Mouse (Mus musculus): ENCODE results near the gene Gaa. TPM values are rescaled to one million over a fixed set of nuclear protein-coding genes. Genes with fewer than 3 reads are reported as not detected.
"Not testable (repeated sequence)": the region's sequence is repeated elsewhere in the genome, so short reads cannot be mapped to it uniquely, and the experiment has no call there.

Gaa gene
- polyA plus RNA-seq, 1 experiment from 2014 or later = 59.6 TPM

DNA sequence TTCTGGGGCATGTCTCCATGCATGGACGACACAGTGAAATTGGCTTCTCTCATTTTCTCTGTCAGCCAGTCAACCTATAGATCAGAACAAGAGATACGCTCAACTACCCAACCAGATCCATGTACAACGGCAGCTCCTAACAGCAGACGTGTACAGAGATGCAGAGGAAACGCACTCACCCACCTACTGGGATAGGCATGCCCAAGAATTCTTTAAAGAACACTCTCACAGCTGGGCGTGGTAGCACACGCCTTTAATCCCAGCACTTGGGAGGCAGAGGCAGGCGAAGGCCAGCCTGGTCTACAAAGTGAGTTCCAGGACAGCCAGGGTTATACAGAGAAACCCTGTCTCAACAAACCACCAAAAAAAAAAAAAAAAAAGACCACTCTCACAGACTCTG, 25.2 kb downstream of the Gaa start:
- not testable (repeated sequence) for H3K4me2 ChIP-seq, H3K9me3 ChIP-seq
- H3K36me3 ChIP-seq = peaks cover 98% of the 10 kb centered on the region

DNA sequence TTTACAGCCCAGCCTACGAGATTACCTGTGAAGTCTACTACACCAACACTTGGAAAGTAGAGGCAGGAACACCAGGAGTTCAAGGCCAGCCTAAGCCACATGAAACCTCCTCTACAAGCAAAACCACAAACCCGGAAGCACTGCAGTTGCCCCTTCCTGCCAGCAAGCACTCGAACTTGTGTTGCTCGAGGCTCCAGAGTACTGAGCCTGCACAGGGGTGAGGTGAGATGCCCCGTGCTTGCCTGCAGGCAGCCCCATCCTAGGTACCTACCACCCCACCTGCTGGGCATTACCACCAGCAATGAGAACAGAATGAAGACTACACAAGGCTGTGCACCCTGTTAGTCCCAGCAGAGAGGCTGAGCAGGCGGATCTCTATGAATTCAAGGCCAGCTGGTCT, 30.3 kb downstream of the Gaa start:
- no peak for ATAC-seq (ENCODE audit: low FRiP score)
- peak overlapping the region; percentile 98; the same call in 1 of the 2 replicates for H3K4me3 ChIP-seq
- no peak overlapping the region for H3K9ac ChIP-seq
- peaks cover 52% of the 10 kb centered on the region for H3K36me3 ChIP-seq
- no peaks in the 10 kb centered on the region for H3K9me3 ChIP-seq
- H3K4me1 ChIP-seq (replicated peaks) = peaks cover 27% of the 10 kb centered on the region
- H3K27ac ChIP-seq = no peak overlapping the region
- H3K4me2 ChIP-seq = peak overlapping the region; percentile 88
- no peaks in the 10 kb centered on the region; the same call in 1 of the 2 replicates for H3K27me3 ChIP-seq
- 87% methylated on average over 6 of the region's 6 CpGs for WGBS

More for the DNA sequence above, 25.2 kb downstream of the Gaa start:
- not testable (repeated sequence) for ATAC-seq (ENCODE audit: low FRiP score); H3K27me3 ChIP-seq; H3K27ac ChIP-seq; H3K4me3 ChIP-seq; H3K9ac ChIP-seq; H3K4me1 ChIP-seq (replicated peaks)
- WGBS = 90% methylated on average over 8 of the region's 8 CpGs

DNA sequence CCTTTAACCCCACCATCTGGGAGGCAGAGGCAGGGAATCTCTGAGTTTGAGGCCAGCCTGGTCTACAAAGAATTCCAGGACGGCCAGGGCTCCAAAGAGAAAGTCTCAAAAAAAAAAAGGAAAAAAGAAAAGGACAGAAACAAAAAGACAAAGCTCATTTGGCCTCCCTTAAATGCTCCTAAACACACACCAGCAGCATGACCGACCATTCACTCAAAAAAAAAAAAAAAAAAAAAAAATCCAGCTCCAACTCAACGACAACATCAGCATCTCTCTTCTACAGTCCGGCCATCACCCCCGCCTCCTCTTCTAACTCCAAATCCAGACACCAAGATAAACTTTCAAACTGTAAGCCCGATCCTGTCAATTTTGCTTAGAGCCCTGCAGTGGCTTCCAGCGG, 31.2 kb downstream of the Gaa start:
- Histone ChIP-seq H3K27ac (peak overlapping the region; percentile 98; the same call in 1 of the 2 replicates), H3K4me3 (peak overlapping the region; percentile 98), H3K4me2 (peak overlapping the region; percentile 88), H3K4me1 (replicated peaks) (peaks cover 27% of the 10 kb centered on the region), H3K36me3 (peaks cover 43% of the 10 kb centered on the region), H3K9ac (peak overlapping the region; percentile 99), H3K9me3 (no peaks in the 10 kb centered on the region), H3K27me3 (peaks cover 3% of the 10 kb centered on the region; the same call in 1 of the 2 replicates)
- WGBS = 20% methylated on average over 7 of the region's 7 CpGs
- no peak for ATAC-seq (ENCODE audit: low FRiP score)

DNA sequence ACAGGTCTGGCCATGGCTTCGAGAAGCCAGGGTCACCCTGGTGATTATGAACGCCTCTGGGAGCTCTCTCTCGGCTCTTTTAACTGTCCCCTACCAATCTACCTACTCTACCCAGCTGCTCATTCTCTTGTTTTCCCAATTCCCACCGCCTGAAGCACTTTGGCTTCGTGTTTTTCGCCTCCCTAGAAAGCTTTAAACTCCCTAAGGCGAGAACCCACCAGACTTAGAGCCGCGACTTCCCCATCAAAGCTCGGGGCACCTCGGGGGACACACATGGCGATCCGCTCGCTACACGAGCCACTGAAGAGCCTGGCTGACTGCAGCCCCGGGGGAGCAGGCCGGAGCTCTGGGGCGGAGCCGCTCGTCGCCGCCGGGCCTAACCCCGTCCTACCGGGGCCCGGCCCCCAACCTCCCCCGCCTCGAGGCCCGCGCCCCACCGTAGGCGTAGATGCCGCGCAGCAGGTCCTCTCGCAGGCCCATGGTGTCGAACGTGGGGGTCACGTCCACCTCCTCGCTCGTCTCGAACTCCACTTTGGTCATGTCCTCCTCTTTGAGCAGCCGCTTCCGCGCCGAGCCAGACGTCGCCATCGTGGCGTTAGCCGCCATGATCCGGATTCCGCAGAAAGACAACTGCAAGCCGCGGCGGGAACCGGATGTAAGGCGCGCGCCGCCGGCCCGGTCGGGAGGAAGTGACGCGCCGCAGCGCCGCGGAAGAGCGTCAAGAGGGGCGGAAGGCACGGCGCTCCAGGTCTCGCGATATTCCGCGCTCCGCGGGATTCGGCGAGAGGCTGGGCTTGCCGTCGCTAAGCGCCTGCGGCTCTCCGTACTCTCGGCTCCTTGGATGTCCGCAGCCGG, 31.9 kb downstream of the Gaa start, which contains the start of gene Eif4a3:
Gene Eif4a3 (minus strand): TSS at position 699 of the 855 bp plus-strand sequence.
- peak; percentile 94 for ATAC-seq (ENCODE audit: low FRiP score)
- peak within 1 kb of the TSS; percentile 98 for H3K27ac ChIP-seq
- peaks cover 8% of the 10 kb centered on the region for H3K27me3 ChIP-seq
- H3K36me3 ChIP-seq = peaks cover 36% of the 10 kb centered on the region
- peaks cover 27% of the 10 kb centered on the region for H3K4me1 ChIP-seq (replicated peaks)
- H3K4me2 ChIP-seq = peak within 1 kb of the TSS; percentile 88
- WGBS = under 1% methylated on average over 89 of the region's 89 CpGs
- H3K9ac ChIP-seq = peak within 1 kb of the TSS; percentile 99
- H3K4me3 ChIP-seq = peak within 1 kb of the TSS; percentile 98
- no peaks in the 10 kb centered on the region for H3K9me3 ChIP-seq

DNA sequence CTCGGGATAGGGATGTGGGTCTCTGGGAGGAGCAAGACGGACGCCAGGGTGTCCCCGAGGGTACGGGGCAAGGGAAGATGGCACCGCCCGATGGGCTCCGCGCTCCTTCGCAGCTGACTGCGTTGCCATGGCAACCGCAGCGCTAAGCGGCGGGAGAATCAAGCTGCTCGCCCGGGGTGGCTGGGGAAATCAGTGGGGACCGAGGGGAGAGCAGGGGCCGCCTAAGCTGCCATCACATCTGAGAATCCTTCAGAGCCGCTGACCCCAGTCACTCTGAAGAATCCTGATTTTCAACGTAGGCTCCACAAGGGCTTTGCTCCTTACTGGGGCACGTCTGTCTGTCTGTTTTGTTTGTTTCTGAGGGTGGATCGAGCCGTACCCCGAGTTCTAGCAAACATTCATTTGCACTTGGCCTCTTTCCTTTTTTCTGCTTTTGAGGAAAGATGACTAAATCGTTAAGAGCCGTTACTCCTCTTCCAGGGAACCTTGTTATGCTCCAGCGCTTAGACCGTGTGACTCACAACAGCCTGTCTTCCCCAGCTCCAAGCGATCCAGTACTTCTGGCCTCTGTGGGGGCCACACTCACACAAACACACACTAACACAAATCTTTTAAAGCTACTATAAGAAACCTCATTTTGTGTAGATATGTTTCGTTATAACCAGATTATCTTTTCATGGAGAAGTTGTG, 32.7 kb downstream of the Gaa start:
- Histone ChIP-seq H3K9ac (peak overlapping the region; percentile 99), H3K4me2 (peak overlapping the region; percentile 88), H3K9me3 (no peaks in the 10 kb centered on the region), H3K27ac (peak overlapping the region; percentile 98), H3K4me1 (replicated peaks) (peaks cover 27% of the 10 kb centered on the region), H3K4me3 (peak overlapping the region; percentile 98), H3K27me3 (peaks cover 12% of the 10 kb centered on the region), H3K36me3 (peaks cover 28% of the 10 kb centered on the region)
- ATAC-seq (ENCODE audit: low FRiP score) = peak; percentile 86
- 2% methylated on average over 31 of the region's 31 CpGs for WGBS

DNA sequence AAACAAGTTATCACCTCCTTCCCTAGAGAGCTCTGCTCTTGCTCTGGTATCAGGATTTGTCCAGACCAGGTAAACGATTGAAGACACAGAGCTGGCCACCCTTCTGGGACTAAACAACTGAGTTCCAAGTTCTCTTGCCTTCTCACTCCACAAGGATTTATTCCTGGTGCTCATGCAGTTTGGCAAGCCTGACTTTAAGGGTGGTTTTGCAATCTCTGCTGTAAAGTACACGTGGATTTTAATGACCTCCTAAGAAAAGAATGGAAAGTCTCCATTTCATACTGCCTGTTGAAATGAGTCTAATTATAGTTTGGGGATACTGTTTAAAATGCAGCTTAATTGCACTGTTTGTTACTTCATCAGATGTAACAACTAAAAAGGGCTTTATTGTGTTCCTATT, 33.3 kb downstream of the Gaa start:
- Histone ChIP-seq H3K9ac (no peak overlapping the region), H3K4me2 (peak overlapping the region; percentile 88), H3K4me1 (replicated peaks) (peaks cover 27% of the 10 kb centered on the region), H3K27me3 (peaks cover 12% of the 10 kb centered on the region), H3K36me3 (peaks cover 22% of the 10 kb centered on the region), H3K27ac (no peak overlapping the region), H3K4me3 (peak overlapping the region; percentile 98; the same call in 1 of the 2 replicates), H3K9me3 (no peaks in the 10 kb centered on the region)
- ATAC-seq (ENCODE audit: low FRiP score) = no peak
- WGBS = 33% methylated on average over 2 of the region's 2 CpGs

DNA sequence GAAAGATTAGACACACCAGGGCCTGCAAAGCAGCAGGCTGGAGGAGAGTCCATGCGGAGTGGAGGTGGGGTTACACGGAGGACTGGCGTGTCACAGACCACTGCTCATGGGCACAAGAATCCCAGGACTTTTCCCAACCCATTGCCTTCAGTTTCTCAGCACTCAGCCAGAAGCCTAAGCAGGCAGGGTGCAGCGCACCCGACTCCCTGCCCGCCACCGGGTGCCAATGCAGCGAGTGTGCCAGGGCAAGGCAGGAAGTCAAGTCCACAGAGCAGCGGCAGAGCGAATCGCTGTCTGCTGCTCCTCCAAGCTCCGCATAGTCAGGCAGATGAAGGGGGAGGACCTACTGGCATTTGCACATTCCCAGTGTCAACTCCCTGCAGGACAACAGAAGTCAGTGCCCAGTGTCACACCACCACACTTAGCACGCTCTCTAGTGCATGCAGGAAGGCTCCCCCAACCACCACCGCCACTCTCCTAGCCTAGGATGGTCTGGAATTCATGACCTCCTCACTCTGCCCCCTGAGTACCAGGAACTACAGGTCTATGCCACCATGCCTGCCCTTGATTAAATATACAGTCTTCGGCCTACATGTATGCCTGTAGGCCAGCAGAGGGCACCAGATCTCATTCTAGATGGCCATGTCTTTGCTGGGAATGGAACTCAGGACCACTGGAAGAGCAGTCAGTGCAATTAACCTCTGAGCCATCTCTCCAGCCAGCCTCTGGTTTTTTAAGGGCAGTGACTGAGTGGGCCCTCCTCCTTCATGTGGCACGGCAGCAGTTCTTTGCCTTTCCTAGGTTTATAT, 37.4 kb downstream of the Gaa start:
- Histone ChIP-seq H3K4me3 (no peak overlapping the region), H3K27ac (no peak overlapping the region), H3K4me1 (replicated peaks) (peaks cover 21% of the 10 kb centered on the region), H3K9me3 (no peaks in the 10 kb centered on the region), H3K9ac (peak overlapping the region; percentile 6; the same call in 1 of the 2 replicates), H3K36me3 (no peaks in the 10 kb centered on the region), H3K4me2 (no peak overlapping the region), H3K27me3 (peaks cover 19% of the 10 kb centered on the region)
- ATAC-seq (ENCODE audit: low FRiP score) = no peak; the same call in 1 of the 2 replicates
- 41% methylated on average over 16 of the region's 16 CpGs for WGBS

DNA sequence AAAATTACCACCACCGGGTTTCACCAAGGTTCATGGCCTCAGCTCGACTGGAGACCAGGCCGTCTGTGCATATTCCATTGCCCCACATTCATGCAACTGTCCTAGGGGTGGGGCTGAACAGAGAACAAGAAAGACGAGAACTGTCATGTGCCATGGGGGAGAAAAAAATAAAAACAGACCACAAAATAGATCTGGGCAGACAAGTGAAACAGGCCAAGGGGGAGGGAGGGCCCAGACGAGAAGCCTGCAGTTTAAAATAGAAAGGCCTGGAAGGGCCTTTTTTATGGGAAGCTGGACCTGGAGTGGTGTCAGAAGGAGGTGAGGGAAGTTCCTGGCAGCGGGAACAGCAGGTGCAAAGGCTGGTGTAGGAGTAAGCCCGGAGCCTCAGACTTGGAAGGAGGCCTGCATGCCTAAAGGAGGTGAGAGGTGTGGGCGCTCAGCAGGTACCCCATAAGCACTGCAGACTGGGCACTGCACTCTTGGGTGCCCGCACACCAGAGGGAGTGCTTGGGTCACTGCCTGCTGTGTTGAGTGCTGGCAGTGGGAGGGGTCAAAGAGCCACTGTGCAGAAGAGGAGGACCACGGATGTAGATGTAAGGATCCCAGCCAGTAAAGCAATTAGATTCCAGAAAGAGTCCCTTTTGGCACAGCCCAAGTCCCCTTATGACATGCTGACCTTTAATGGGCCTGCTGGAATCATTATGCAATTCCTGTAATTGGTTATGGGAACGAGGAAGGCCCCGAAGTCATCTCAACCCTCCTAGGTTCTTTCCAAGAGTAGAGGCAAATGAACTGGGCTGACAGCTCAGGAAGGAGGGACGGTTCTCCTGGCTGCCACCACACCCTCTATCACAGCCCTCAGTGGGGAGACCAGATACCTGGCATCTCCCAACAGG, 39.3 kb downstream of the Gaa start:
- H3K4me1 ChIP-seq (replicated peaks) = peaks cover 12% of the 10 kb centered on the region; the same call in 1 of the 2 replicates
- H3K4me3 ChIP-seq = no peak overlapping the region
- WGBS = 58% methylated on average over 13 of the region's 13 CpGs
- H3K27ac ChIP-seq = no peak overlapping the region
- no peaks in the 10 kb centered on the region for H3K36me3 ChIP-seq
- peaks cover 25% of the 10 kb centered on the region for H3K27me3 ChIP-seq
- H3K4me2 ChIP-seq = no peak overlapping the region
- no peak overlapping the region for H3K9ac ChIP-seq
- H3K9me3 ChIP-seq = no peaks in the 10 kb centered on the region
- ATAC-seq (ENCODE audit: low FRiP score) = no peak

DNA sequence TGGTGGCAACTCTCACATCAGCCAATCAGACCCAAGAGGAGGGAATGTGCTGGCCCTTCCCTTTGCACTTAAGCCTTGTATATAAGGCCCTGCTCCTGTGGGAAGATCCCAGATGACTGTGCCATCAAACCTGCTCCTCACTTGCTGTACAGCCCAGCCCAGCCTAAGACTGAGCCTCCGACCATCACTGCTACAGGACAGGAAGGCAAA, 39.9 kb downstream of the Gaa start, which contains the start of gene Card14:
Gene Card14 (plus strand): TSS at position 111 of the 210 bp plus-strand sequence.
- Histone ChIP-seq H3K9me3 (no peaks in the 10 kb centered on the region), H3K9ac (peak within 1 kb of the TSS; percentile 43; the same call in 1 of the 2 replicates), H3K4me3 (no peak within 1 kb of the TSS), H3K36me3 (no peaks in the 10 kb centered on the region), H3K4me2 (no peak within 1 kb of the TSS), H3K27me3 (peaks cover 25% of the 10 kb centered on the region), H3K27ac (no peak within 1 kb of the TSS), H3K4me1 (replicated peaks) (peaks cover 12% of the 10 kb centered on the region; the same call in 1 of the 2 replicates)
- ATAC-seq (ENCODE audit: low FRiP score) = no peak
- 48% methylated on average over 1 of the region's 1 CpGs for WGBS

DNA sequence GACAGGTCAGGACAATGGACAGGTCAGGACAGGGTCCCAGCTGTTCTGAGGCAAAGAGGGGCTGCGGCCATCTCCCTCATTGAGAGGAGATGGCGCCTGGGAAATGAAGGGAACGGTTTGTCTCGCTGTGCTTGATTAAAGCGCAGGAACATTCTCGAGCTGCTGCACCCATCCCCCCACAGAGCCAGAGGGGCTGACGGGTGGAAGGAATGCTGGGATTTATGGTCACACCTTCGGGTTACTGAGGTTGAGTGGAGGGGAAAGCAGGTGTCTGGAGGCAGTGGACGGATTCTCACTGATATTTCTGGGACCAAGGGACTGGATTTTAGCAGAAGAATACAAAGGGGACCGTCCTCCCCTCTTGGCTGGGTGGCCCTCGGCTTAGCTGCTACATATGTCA, 40.2 kb downstream of the Gaa start:
- no peak overlapping the region for H3K4me2 ChIP-seq
- no peak for ATAC-seq (ENCODE audit: low FRiP score)
- no peak overlapping the region for H3K27ac ChIP-seq
- H3K27me3 ChIP-seq = peaks cover 25% of the 10 kb centered on the region
- peaks cover 12% of the 10 kb centered on the region; the same call in 1 of the 2 replicates for H3K4me1 ChIP-seq (replicated peaks)
- 38% methylated on average over 11 of the region's 11 CpGs for WGBS
- no peaks in the 10 kb centered on the region for H3K9me3 ChIP-seq
- H3K9ac ChIP-seq = peak overlapping the region; percentile 43; the same call in 1 of the 2 replicates
- H3K36me3 ChIP-seq = no peaks in the 10 kb centered on the region
- no peak overlapping the region for H3K4me3 ChIP-seq

DNA sequence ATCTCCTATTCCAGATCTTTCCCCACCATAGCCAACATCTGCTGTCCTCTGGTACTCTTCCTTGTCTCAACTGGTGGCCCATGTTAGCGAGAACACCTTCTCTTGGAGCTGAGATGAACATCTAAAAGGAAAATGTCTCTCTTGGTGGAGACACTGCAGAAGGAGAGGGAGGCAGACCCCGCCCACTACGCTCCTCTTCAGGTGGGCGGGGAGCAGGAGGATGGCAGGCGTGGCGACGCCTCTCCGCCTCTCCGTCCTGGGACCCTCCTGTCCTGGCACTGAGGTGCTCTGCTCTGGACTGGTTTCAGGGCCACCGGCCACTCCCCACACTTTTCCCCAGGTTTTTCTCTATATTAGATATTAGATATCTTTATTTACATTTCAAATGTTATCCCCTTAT, 42.9 kb downstream of the Gaa start:
- ATAC-seq (ENCODE audit: low FRiP score) = no peak
- H3K9ac ChIP-seq = no peak overlapping the region
- no peaks in the 10 kb centered on the region for H3K9me3 ChIP-seq
- peaks cover 16% of the 10 kb centered on the region; the same call in 1 of the 2 replicates for H3K27me3 ChIP-seq
- no peaks in the 10 kb centered on the region for H3K36me3 ChIP-seq
- no peak overlapping the region for H3K4me2 ChIP-seq
- 13% methylated on average over 10 of the region's 10 CpGs for WGBS
- H3K27ac ChIP-seq = no peak overlapping the region
- H3K4me1 ChIP-seq (replicated peaks) = peaks cover 12% of the 10 kb centered on the region; the same call in 1 of the 2 replicates
- H3K4me3 ChIP-seq = no peak overlapping the region
